Mouse (Mus musculus): ENCODE measurements around the gene Irs1. TPM values are rescaled to one million over a fixed set of nuclear protein-coding genes. Genes with fewer than 3 reads are reported as not detected.

Irs1 gene
- total and polyA plus RNA-seq, 2 experiments from 2014 or later: 4.4 to 40.0 TPM

- H3K27me3 ChIP-seq (ENCODE audit: control insufficient read depth, insufficient read depth, low read length): no peaks in the 10 kb centered on the region
- peak overlapping the region; percentile 46 for H3K27ac ChIP-seq (ENCODE audit: low read depth)
- TF ChIP-seq EP300 (IDR thresholded peaks at IDR 0.05; ENCODE audit: low read depth): no peak
- TF ChIP-seq CTCF (IDR thresholded peaks at IDR 0.05; ENCODE audit: low read depth): no peak
- no peaks in the 10 kb centered on the region; the same call in 1 of the 2 replicates for H3K36me3 ChIP-seq (replicated peaks; ENCODE audit: control insufficient read depth, insufficient read depth, low read length)
- no peak for DNase-seq (ENCODE audit: low spot score)
- no peaks in the 10 kb centered on the region for H3K9me3 ChIP-seq (replicated peaks; ENCODE audit: control insufficient read depth, low read length)
- peaks cover 29% of the 10 kb centered on the region for H3K4me1 ChIP-seq (ENCODE audit: control insufficient read depth, insufficient read depth)
- peak; percentile 47; the same call in 1 of the 2 replicates for ATAC-seq (ENCODE audit: insufficient read depth, low read depth)
- H3K4me2 ChIP-seq (ENCODE audit: low read depth, low read length): no peak overlapping the region
- no peak overlapping the region for H3K4me3 ChIP-seq (ENCODE audit: low read depth, low read length)
- whole genome bisulfite sequencing: 60% methylated on average over 9 of the region's 9 CpGs
- no peak overlapping the region for H3K9ac ChIP-seq (replicated peaks; ENCODE audit: low read depth, low read length)
These were observed 37.3 kb downstream of the Irs1 start for GRCm38 (mm10) chr1:82253789-82254445.

GRCm38 (mm10) chr1:82247221-82247951 lies 43.8 kb downstream of the Irs1 start:
- peak overlapping the region; percentile 48; the same call in 1 of the 2 replicates for H3K27ac ChIP-seq (ENCODE audit: low read depth)
- no peak overlapping the region for H3K4me2 ChIP-seq (ENCODE audit: low read depth, low read length)
- no peaks in the 10 kb centered on the region for H3K9me3 ChIP-seq (replicated peaks; ENCODE audit: control insufficient read depth, low read length)
- no peak for TF ChIP-seq EP300 (IDR thresholded peaks at IDR 0.05; ENCODE audit: low read depth)
- no peak for TF ChIP-seq CTCF (IDR thresholded peaks at IDR 0.05; ENCODE audit: low read depth)
- ATAC-seq (ENCODE audit: insufficient read depth, low read depth) (0 out of 2 replicates have a peak, but pooled peaks have one; percentile 8), DNase-seq (ENCODE audit: low spot score) (no peak)
- peaks cover 27% of the 10 kb centered on the region for H3K4me1 ChIP-seq (ENCODE audit: control insufficient read depth, insufficient read depth)
- no peak overlapping the region for H3K4me3 ChIP-seq (ENCODE audit: low read depth, low read length)
- no peaks in the 10 kb centered on the region for H3K36me3 ChIP-seq (replicated peaks; ENCODE audit: control insufficient read depth, insufficient read depth, low read length)
- H3K9ac ChIP-seq (replicated peaks; ENCODE audit: low read depth, low read length): no peak overlapping the region
- WGBS: 46% methylated on average over 10 of the region's 10 CpGs
- H3K27me3 ChIP-seq (ENCODE audit: control insufficient read depth, insufficient read depth, low read length): no peaks in the 10 kb centered on the region

- Histone ChIP-seq H3K9ac (replicated peaks; ENCODE audit: low read depth, low read length) (no peak overlapping the region), H3K9me3 (replicated peaks; ENCODE audit: control insufficient read depth, low read length) (no peaks in the 10 kb centered on the region), H3K4me3 (ENCODE audit: low read depth, low read length) (no peak overlapping the region), H3K27ac (ENCODE audit: low read depth) (peak overlapping the region; percentile 2; the same call in 1 of the 2 replicates), H3K36me3 (replicated peaks; ENCODE audit: control insufficient read depth, insufficient read depth, low read length) (no peaks in the 10 kb centered on the region), H3K4me2 (ENCODE audit: low read depth, low read length) (no peak overlapping the region), H3K4me1 (ENCODE audit: control insufficient read depth, insufficient read depth) (peaks cover 39% of the 10 kb centered on the region), H3K27me3 (ENCODE audit: control insufficient read depth, insufficient read depth, low read length) (no peaks in the 10 kb centered on the region)
- ATAC-seq (ENCODE audit: insufficient read depth, low read depth): no peak
- no peak for DNase-seq (ENCODE audit: low spot score)
- TF ChIP-seq EP300 (IDR thresholded peaks at IDR 0.05; ENCODE audit: low read depth) (no peak), CTCF (IDR thresholded peaks at IDR 0.05; ENCODE audit: low read depth) (no peak)
- WGBS: 52% methylated on average over 5 of the region's 5 CpGs
These were observed 46.2 kb downstream of the Irs1 start for GRCm38 (mm10) chr1:82245002-82245401.

- Histone ChIP-seq H3K9ac (replicated peaks; ENCODE audit: low read depth, low read length) (no peak overlapping the region), H3K9me3 (replicated peaks; ENCODE audit: control insufficient read depth, low read length) (no peaks in the 10 kb centered on the region), H3K4me3 (ENCODE audit: low read depth, low read length) (no peak overlapping the region), H3K4me1 (ENCODE audit: control insufficient read depth, insufficient read depth) (peaks cover 55% of the 10 kb centered on the region), H3K27ac (ENCODE audit: low read depth) (peak overlapping the region; percentile 46; the same call in 1 of the 2 replicates), H3K36me3 (replicated peaks; ENCODE audit: control insufficient read depth, insufficient read depth, low read length) (no peaks in the 10 kb centered on the region), H3K27me3 (ENCODE audit: control insufficient read depth, insufficient read depth, low read length) (no peaks in the 10 kb centered on the region), H3K4me2 (ENCODE audit: low read depth, low read length) (no peak overlapping the region)
- WGBS: 46% methylated on average over 6 of the region's 6 CpGs
- TF ChIP-seq EP300 (IDR thresholded peaks at IDR 0.05; ENCODE audit: low read depth) (no peak), CTCF (IDR thresholded peaks at IDR 0.05; ENCODE audit: low read depth) (no peak)
- no peak for ATAC-seq (ENCODE audit: insufficient read depth, low read depth)
- DNase-seq (ENCODE audit: low spot score): no peak
These were observed 47.9 kb downstream of the Irs1 start for GRCm38 (mm10) chr1:82243260-82243825.

- Histone ChIP-seq H3K4me1 (ENCODE audit: control insufficient read depth, insufficient read depth) (peaks cover 50% of the 10 kb centered on the region), H3K27me3 (ENCODE audit: control insufficient read depth, insufficient read depth, low read length) (no peaks in the 10 kb centered on the region), H3K27ac (ENCODE audit: low read depth) (peak overlapping the region; percentile 83), H3K9me3 (replicated peaks; ENCODE audit: control insufficient read depth, low read length) (no peaks in the 10 kb centered on the region), H3K4me2 (ENCODE audit: low read depth, low read length) (0 out of 2 replicates have a peak overlapping the region, but pooled peaks have one; percentile 4), H3K4me3 (ENCODE audit: low read depth, low read length) (no peak overlapping the region), H3K36me3 (replicated peaks; ENCODE audit: control insufficient read depth, insufficient read depth, low read length) (peaks cover 17% of the 10 kb centered on the region), H3K9ac (replicated peaks; ENCODE audit: low read depth, low read length) (no peak overlapping the region)
- ATAC-seq (ENCODE audit: insufficient read depth, low read depth) (peak; percentile 89), DNase-seq (ENCODE audit: low spot score) (peak; percentile 62)
- WGBS: 44% methylated on average over 3 of the region's 3 CpGs
- TF ChIP-seq EP300 (IDR thresholded peaks at IDR 0.05; ENCODE audit: low read depth) (peak; percentile 93), CTCF (IDR thresholded peaks at IDR 0.05; ENCODE audit: low read depth) (no peak)
These were observed 51.6 kb downstream of the Irs1 start for GRCm38 (mm10) chr1:82239409-82240201.
